Mouse (Mus musculus) kidney, postnatal 0 days (tissue): ENCODE results near the gene Tmem40. TPM values are rescaled to one million over a fixed set of nuclear protein-coding genes. Genes with fewer than 3 reads are reported as not detected.

Source experiments
- ATAC-seq: fragments of 200-750 bp; cut with Nextera tagmentation; replicated peaks from 2 replicates; pipeline ENCODE4 v1.8.0; 2017; ENCODE audit warnings: low read depth, moderate number of reproducible peaks, moderate TSS enrichment, moderate library complexity; ENCODE audit not compliant: low FRiP score
- DNase-seq: peaks from one replicate; pipeline ENCODE4 v3.0.0-alpha.2; 2016; ENCODE audit warnings: low spot score
- H3K27ac ChIP-seq: fragments of 300-500 bp; sonication (generic); 2 replicates; pipeline ENCODE4 v1.5.1; 2014; ENCODE audit warnings: mild to moderate bottlenecking
- H3K27me3 ChIP-seq: fragments of 300-500 bp; sonication (generic); 2 replicates; pipeline ENCODE4 v1.6.1; 2014; ENCODE audit warnings: low read length, mixed read lengths; ENCODE audit not compliant: insufficient read depth
- H3K36me3 ChIP-seq: fragments of 300-500 bp; sonication (generic); 2 replicates; pipeline ENCODE4 v1.6.1; 2014; ENCODE audit warnings: low read length, mixed read lengths; ENCODE audit not compliant: insufficient read depth
- H3K4me1 ChIP-seq: fragments of 300-500 bp; sonication (generic); replicated peaks from 2 replicates; pipeline ENCODE4 v1.6.1; 2014; ENCODE audit warnings: antibody characterized with exemption, low read length, mixed read lengths; ENCODE audit not compliant: insufficient read depth
- H3K4me2 ChIP-seq: fragments of 300-500 bp; sonication (generic); 2 replicates; pipeline ENCODE4 v1.6.1; 2014; ENCODE audit warnings: mild to moderate bottlenecking, low read length, moderate library complexity, mixed read lengths
- H3K4me3 ChIP-seq: fragments of 300-500 bp; sonication (generic); replicated peaks from 2 replicates; pipeline ENCODE4 v1.5.1; 2014; ENCODE audit warnings: low read depth, low read length
- H3K9ac ChIP-seq: fragments of 300-500 bp; sonication (generic); 2 replicates; pipeline ENCODE4 v1.6.1; 2014; ENCODE audit warnings: low read depth, low read length
- H3K9me3 ChIP-seq: fragments of 300-500 bp; sonication (generic); replicated peaks from 2 replicates; pipeline ENCODE4 v1.6.1; 2016; ENCODE audit warnings: low read length, inconsistent platforms, mixed read lengths
- CTCF ChIP-seq: IDR thresholded peaks from 2 replicates; pipeline ENCODE4 v1.5.1; 2016; ENCODE audit warnings: antibody characterized with exemption, low read depth, mild to moderate bottlenecking, moderate library complexity
- WGBS: fragments of 180-500 bp; shearing (Covaris S2); extraction: QIAGEN DNeasy Blood & Tissue Kit; methylation state at CpG from one replicate; pipeline ENCODE4 v1.1.7; 2014; 5-methylcytosine and 5-hydroxymethylcytosine counted together
- polyA plus RNA-seq: library from polyadenylated mRNA; unstranded; fragments of >200 nt; fragmentation: Nextera tagmentation; extraction: Ambion mirVana; gene quantifications from 2 replicates; pipeline ENCODE4 v1.2.1, GENCODE M21; 2015

Gene Tmem40
- polyA plus RNA-seq, 1 experiment from 2014 or later: 1.8 TPM

DNA sequence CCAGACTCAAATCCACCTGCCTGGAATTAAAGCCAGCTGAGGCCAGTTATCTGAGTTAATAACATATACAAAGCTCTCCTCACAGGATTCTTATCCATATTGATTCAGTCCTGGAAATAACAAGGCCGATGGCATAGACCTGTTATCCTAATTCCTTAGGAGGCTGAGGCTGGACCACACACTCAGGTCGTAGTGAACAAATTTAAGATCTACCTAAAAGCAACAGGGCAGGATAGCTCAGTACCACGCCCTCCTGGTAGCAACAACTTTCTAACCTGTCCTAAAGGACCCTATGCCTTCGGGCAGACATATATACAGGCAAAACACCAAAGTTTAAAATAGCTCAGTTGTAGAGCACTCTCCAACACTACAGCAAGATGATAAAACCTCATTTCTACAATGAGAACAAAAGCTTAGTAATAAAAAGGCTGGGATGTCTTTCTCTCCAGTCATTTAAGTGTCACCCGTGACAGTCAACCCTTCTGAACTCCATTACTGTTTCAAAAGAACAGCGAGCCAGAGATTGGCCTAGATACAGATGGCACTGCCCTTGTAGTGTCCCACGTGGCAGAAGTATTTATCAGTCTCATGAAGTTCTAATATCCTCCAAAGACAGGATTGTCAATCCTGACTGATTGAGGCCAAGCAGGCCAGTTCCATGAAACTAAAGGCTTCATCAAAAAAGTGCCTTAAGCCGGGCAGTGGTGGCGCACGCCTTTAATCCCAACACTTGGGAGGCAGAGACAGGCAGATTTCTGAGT lies 42.4 kb upstream of the Tmem40 start:
- no peak overlapping the region for H3K4me2 ChIP-seq
- H3K27ac ChIP-seq: no peak overlapping the region
- no peak for TF ChIP-seq CTCF
- DNase-seq: no peak
- WGBS: 65% methylated on average over 10 of the region's 10 CpGs
- H3K36me3 ChIP-seq: peaks cover 33% of the 10 kb centered on the region
- H3K27me3 ChIP-seq: no peaks in the 10 kb centered on the region
- H3K4me1 ChIP-seq: peaks cover 16% of the 10 kb centered on the region
- no peak for ATAC-seq
- H3K4me3 ChIP-seq: no peak overlapping the region
- no peak overlapping the region for H3K9ac ChIP-seq
- no peaks in the 10 kb centered on the region for H3K9me3 ChIP-seq

DNA sequence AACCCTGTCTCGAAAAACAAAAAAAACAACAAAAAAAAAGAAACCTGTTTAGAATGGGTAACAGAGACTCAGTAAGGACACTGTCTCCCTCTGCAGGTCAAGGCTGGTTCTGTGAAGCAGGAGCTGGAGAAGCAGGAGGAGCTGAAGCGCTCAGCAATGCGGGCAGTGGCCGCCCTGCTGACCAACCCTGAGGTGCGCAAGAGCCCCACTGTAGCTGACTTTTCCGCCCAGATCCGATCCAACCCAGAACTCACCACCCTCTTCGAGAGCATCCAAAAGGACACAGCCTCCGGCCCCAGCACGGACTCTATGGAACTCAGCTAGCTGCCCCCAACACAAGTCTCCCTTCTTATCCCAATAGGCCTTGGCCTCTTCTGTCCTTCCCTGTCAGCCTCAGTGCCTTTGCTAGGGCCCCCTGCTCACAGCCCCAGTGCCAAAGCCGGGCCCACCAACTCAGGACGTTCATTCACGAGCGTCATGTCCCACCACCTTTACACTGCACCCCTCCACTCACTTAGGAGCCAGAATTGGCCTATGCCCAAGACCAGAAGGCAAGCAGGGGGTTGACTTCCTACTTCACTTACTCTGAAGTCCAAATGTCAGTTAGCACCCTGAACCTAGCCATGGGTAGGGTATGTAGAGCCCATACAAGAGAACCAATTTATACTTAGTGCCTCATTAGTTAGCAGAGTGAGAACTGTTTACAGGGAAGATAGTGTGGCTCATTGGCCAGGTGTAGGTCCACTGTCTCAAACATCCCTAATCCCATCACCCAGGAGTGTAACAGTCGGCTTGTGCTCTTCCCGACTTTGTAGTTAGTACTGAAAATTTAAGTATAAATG lies 41.6 kb upstream of the Tmem40 start:
- peak; percentile 79 for ATAC-seq
- no peak overlapping the region for H3K4me2 ChIP-seq
- no peak overlapping the region for H3K27ac ChIP-seq
- TF ChIP-seq CTCF: peak; percentile 85
- peaks cover 16% of the 10 kb centered on the region for H3K4me1 ChIP-seq
- DNase-seq: peak; percentile 91
- H3K9me3 ChIP-seq: no peaks in the 10 kb centered on the region
- no peak overlapping the region for H3K9ac ChIP-seq
- 36% methylated on average over 16 of the region's 16 CpGs for WGBS
- H3K27me3 ChIP-seq: no peaks in the 10 kb centered on the region
- H3K36me3 ChIP-seq: peaks cover 42% of the 10 kb centered on the region
- no peak overlapping the region for H3K4me3 ChIP-seq

DNA sequence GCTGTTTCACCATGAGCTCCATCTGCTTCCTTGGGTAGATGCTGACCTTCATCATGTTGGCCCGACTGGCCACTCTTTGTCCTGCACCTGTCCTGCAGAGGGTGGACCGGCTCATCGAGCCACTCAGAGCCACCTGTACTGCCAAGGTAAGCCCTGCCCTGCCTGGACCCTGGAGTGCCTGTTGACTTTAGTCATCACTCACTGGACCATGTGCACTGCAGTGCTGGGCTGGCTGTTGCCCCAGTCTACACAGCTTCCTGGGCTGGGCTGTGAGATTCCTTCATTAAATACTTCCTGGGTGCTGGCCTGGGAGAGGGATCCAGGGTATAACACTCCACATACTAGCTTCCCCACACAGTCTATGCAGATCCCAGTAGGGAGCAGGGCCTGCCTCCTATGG lies 39.6 kb upstream of the Tmem40 start:
- Histone ChIP-seq H3K4me2 (no peak overlapping the region), H3K27me3 (no peaks in the 10 kb centered on the region), H3K27ac (no peak overlapping the region), H3K9ac (no peak overlapping the region), H3K9me3 (no peaks in the 10 kb centered on the region), H3K4me3 (no peak overlapping the region), H3K4me1 (peaks cover 10% of the 10 kb centered on the region), H3K36me3 (peaks cover 52% of the 10 kb centered on the region)
- no peak for TF ChIP-seq CTCF
- ATAC-seq: no peak
- 90% methylated on average over 3 of the region's 3 CpGs for WGBS
- DNase-seq: no peak

DNA sequence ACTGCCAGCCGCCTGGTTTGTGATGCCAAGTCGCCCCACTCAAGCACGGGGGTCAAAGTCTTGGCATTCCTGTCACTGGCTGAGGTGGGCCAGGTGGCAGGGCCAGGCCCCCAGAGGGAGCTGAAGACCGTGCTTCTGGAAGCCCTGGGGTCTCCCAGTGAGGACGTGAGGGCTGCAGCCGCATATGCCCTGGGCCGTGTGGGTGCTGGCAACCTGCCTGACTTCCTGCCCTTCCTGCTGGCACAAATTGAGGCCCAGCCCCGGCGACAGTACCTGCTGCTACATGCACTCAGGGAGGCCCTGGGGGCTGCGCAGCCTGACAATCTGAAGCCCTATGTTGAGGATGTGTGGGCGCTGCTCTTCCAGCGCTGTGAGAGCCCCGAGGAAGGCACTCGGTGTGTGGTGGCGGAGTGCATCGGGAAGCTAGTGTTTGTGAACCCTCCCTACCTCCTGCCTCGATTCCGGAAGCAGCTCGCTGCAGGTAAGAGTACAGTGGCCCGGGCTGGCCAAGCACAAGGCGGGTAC lies 30.5 kb upstream of the Tmem40 start:
- Histone ChIP-seq H3K27ac (peak overlapping the region; percentile 57; the same call in 1 of the 2 replicates), H3K4me1 (0 out of 2 replicates have a peak, but pooled peaks cover 3% of the 10 kb centered on the region), H3K27me3 (no peaks in the 10 kb centered on the region), H3K9me3 (no peaks in the 10 kb centered on the region), H3K4me3 (no peak overlapping the region), H3K4me2 (no peak overlapping the region), H3K36me3 (peaks cover 71% of the 10 kb centered on the region), H3K9ac (no peak overlapping the region)
- no peak for DNase-seq
- ATAC-seq: 0 out of 2 replicates have a peak, but pooled peaks have one; percentile 30
- whole genome bisulfite sequencing: 82% methylated on average over 21 of the region's 21 CpGs
- TF ChIP-seq CTCF: no peak

DNA sequence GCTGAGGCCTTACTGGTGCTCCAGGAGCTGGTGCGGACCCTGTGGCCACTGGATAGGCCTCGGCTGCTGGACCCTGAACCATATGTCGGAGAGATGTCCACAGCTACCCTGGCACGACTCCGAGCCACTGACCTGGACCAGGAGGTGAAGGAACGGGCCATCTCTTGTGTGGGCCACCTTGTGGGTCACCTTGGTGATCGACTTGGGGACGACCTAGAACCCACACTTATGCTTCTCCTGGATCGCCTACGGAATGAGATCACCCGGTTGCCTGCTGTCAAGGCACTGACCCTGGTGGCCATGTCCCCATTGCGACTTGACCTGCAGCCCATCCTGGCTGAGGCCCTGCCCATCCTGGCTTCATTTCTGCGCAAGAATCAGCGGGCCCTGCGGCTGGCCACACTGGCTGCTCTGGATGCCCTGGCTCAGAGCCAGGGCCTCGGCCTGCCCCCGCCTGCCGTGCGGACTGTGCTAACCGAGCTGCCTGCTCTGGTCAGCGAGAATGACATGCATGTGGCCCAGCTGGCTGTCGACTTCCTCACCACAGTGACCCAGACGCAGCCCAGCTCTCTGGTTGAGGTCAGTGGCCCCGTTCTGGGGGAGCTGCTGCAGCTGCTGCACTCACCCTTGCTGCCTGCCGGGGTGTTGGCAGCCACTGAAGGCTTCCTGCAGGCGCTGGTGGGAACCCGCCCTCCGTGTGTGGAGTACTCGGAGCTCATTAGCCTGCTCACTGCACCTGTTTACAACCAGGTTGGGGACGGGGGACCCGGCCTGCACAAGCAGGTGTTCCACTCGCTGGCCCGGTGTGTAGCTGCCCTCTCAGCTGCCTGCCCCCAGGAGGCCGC lies 29.9 kb upstream of the Tmem40 start:
- H3K27ac ChIP-seq: peak overlapping the region; percentile 57
- no peak overlapping the region for H3K4me3 ChIP-seq
- no peaks in the 10 kb centered on the region for H3K9me3 ChIP-seq
- H3K36me3 ChIP-seq: peaks cover 75% of the 10 kb centered on the region
- 60% methylated on average over 34 of the region's 34 CpGs for WGBS
- ATAC-seq (peak; percentile 60; the same call in 1 of the 2 replicates), DNase-seq (peak; percentile 60)
- H3K4me2 ChIP-seq: no peak overlapping the region
- H3K27me3 ChIP-seq: no peaks in the 10 kb centered on the region
- H3K4me1 ChIP-seq: 0 out of 2 replicates have a peak, but pooled peaks cover 3% of the 10 kb centered on the region
- H3K9ac ChIP-seq: no peak overlapping the region
- no peak for TF ChIP-seq CTCF
